Mouse (Mus musculus): ENCODE measurements at regions not wholly inside any gene's neighbourhood (a gene's known extent, or its start where the extent isn't known, plus 50 kb on each side); places are given as distances from the start of the nearest gene placed in this dataset.

DNA sequence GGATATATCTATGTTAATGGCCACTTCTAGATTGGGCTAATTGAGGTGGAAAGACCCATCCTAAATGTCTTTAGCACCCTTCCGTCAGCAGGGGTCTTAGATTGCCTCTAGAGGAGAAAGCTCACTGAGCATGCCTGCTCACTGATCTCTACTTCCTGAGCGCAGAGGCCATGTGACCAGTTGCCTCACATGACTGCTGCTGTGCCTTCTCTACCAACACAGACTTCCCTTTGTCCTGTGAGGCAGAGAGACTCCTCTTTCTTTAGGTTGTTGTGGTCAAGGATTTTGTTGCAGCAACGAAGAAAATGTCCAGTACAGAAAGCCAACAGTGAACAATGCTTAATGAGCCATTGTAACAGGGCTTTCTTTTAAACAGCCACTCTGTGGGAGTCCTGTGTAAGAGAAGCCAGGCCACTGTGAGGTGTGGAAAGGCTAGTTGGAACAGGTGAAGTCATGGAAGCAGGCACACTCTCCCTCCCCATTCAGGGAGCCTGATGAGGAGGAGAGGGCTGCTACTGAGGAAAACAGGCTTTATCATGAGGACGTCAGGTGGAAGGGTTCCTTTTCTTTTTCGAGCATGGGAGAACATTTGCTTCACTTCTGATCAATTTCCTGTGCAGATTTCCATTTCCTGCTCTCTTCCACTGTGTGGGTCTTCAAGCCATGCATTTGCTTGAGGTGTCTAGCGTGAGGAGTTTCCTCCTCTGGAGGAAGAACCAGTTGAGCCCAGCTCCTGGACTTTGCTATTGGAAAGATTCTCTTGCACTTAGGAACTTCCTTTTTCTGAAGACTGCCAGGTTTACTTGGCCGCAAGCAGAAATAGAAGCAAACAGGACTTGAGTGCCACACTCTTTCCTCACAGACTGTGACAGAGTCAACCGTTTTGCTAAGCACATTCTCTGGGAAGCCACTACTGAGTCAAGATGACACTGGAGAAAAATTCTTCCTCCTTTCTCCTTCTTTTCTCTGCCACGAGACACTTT lies 290.7 kb upstream of the Adgrl2 start:
- no peak overlapping the region for H3K4me2 ChIP-seq
- WGBS = 81% methylated on average over 9 of the region's 9 CpGs
- 0 out of 2 replicates have a peak, but pooled peaks cover 3% of the 10 kb centered on the region for H3K4me1 ChIP-seq
- H3K9me3 ChIP-seq (replicated peaks) = no peaks in the 10 kb centered on the region
- H3K36me3 ChIP-seq = no peaks in the 10 kb centered on the region
- no peak overlapping the region for H3K9ac ChIP-seq (replicated peaks)
- no peak overlapping the region for H3K4me3 ChIP-seq (replicated peaks)
- no peaks in the 10 kb centered on the region for H3K27me3 ChIP-seq (replicated peaks)
- H3K27ac ChIP-seq (replicated peaks) = no peak overlapping the region
- no peak for ATAC-seq (ENCODE audit: low FRiP score)

DNA sequence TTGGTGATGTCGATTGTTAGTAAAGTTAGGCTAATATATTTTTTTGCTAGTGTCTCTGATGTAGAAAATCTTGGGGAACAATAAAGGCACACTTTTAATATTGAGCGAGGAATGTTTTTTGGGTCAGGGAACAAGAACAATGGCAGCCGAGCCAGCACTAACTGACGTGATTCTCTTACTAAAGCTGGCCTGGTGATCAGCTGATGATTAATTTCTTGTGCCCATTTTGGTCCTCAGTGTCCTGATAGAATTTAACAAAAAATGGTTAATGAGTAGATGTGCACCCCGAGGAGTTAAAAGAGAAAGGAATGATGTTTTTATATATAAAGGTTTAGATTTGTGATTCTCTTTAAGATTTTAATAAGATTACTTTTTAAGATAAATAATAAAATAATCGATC lies 289.0 kb upstream of the Adgrl2 start:
- no peaks in the 10 kb centered on the region for H3K9me3 ChIP-seq (replicated peaks)
- H3K9ac ChIP-seq (replicated peaks) = no peak overlapping the region
- H3K4me2 ChIP-seq = no peak overlapping the region
- WGBS = 61% methylated on average over 6 of the region's 6 CpGs
- peaks cover 6% of the 10 kb centered on the region; the same call in 1 of the 2 replicates for H3K4me1 ChIP-seq
- no peak overlapping the region for H3K27ac ChIP-seq (replicated peaks)
- no peak overlapping the region for H3K4me3 ChIP-seq (replicated peaks)
- ATAC-seq (ENCODE audit: low FRiP score) = no peak
- H3K36me3 ChIP-seq = no peaks in the 10 kb centered on the region
- no peaks in the 10 kb centered on the region for H3K27me3 ChIP-seq (replicated peaks)

DNA sequence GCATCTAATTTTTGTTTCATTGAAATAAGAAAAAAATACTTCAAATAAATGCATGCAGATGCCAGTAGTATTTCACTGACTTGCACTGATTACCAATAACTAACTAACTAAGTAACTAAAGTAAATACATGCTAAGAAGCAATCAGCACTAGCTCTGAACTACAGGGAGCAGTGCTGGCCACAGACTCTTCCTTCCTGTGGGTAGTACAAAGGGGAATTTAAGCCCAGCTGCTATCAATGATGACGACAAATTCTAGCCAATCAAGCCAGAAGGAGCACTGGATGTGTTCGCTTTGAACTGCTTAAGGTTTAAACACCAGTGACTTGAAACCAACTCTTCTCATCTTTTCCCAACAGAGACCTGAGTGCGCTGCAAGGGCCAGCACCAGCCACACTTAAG lies 287.5 kb upstream of the Adgrl2 start:
- Histone ChIP-seq H3K4me2 (no peak overlapping the region), H3K4me3 (replicated peaks) (no peak overlapping the region), H3K27ac (replicated peaks) (no peak overlapping the region), H3K4me1 (peaks cover 3% of the 10 kb centered on the region; the same call in 1 of the 2 replicates), H3K9ac (replicated peaks) (no peak overlapping the region), H3K9me3 (replicated peaks) (no peaks in the 10 kb centered on the region), H3K36me3 (no peaks in the 10 kb centered on the region), H3K27me3 (replicated peaks) (no peaks in the 10 kb centered on the region)
- WGBS = 86% methylated on average over 3 of the region's 3 CpGs
- ATAC-seq (ENCODE audit: low FRiP score) = no peak

DNA sequence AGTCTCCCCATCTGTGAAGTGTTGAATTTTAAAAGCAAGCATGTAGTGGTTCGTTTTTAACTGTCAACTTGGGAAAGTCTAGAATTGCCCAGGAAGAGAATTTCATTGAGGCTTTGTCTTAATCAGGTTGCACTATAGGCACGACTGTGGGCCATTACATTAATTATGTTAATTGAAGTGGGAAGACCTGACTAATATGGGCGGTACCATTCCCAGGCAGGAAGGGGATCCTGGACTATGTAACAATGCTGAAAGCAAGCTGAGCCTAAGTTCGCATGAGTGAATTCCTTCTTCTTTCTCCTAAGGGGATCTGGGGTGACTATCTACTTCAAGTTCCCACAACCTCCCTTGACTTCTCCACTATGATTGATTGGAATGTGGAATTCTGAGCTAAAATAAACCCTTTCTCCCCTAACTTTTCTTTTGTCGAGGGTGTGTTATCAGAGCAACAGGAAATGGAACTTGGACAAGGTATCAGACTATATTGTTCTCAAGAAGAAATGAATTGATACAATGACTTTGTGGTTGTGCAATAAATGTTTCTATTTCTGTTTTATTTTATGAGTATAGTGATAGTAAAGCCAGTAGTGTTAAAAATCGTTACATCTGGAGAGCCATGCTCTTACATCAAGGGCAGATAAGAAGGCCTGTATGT lies 285.2 kb upstream of the Adgrl2 start:
- Histone ChIP-seq H3K9ac (replicated peaks) (no peak overlapping the region), H3K27ac (replicated peaks) (no peak overlapping the region), H3K4me1 (peaks cover 3% of the 10 kb centered on the region; the same call in 1 of the 2 replicates), H3K27me3 (replicated peaks) (no peaks in the 10 kb centered on the region), H3K4me2 (no peak overlapping the region), H3K4me3 (replicated peaks) (no peak overlapping the region), H3K9me3 (replicated peaks) (no peaks in the 10 kb centered on the region), H3K36me3 (no peaks in the 10 kb centered on the region)
- 73% methylated on average over 6 of the region's 6 CpGs for WGBS
- ATAC-seq (ENCODE audit: low FRiP score) = no peak

DNA sequence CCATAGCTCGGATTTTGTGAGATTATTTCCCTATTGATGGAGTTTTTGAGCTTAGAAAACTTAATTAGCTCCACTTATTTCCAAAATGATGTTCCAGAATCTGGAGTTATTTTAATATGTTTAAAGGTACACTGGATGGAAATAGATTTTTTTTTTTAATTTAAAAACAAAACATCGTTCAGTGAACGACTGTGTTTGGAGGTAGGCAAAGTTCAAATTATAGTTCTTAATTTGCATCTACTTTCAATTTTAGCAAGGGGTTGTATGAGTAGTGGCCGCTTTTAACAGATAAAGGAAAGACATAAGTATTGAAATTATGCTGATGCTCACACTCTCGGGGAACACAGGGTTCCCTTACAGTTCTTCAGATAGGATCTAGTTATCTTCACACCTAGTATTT lies 284.6 kb upstream of the Adgrl2 start:
- Histone ChIP-seq H3K27me3 (replicated peaks) (no peaks in the 10 kb centered on the region), H3K9me3 (replicated peaks) (no peaks in the 10 kb centered on the region), H3K36me3 (no peaks in the 10 kb centered on the region), H3K27ac (replicated peaks) (no peak overlapping the region), H3K4me1 (peaks cover 3% of the 10 kb centered on the region; the same call in 1 of the 2 replicates), H3K4me2 (peak overlapping the region; percentile 31), H3K4me3 (replicated peaks) (no peak overlapping the region), H3K9ac (replicated peaks) (no peak overlapping the region)
- 80% methylated on average over 5 of the region's 5 CpGs for WGBS
- no peak for ATAC-seq (ENCODE audit: low FRiP score)

- ATAC-seq (ENCODE audit: low FRiP score) = no peak
- peak overlapping the region; percentile 31; the same call in 1 of the 2 replicates for H3K4me2 ChIP-seq
- WGBS = 58% methylated on average over 12 of the region's 12 CpGs
- no peak overlapping the region for H3K9ac ChIP-seq (replicated peaks)
- no peaks in the 10 kb centered on the region for H3K36me3 ChIP-seq
- no peaks in the 10 kb centered on the region for H3K9me3 ChIP-seq (replicated peaks)
- H3K4me1 ChIP-seq = peaks cover 3% of the 10 kb centered on the region; the same call in 1 of the 2 replicates
- no peak overlapping the region for H3K4me3 ChIP-seq (replicated peaks)
- H3K27ac ChIP-seq (replicated peaks) = no peak overlapping the region
- no peaks in the 10 kb centered on the region for H3K27me3 ChIP-seq (replicated peaks)
Measured at GRCm38 (mm10) chr3:149273993-149274692, 283.8 kb upstream of the Adgrl2 start.

- no peak for ATAC-seq (ENCODE audit: low FRiP score)
- Histone ChIP-seq H3K27me3 (replicated peaks) (no peaks in the 10 kb centered on the region), H3K4me1 (peaks cover 3% of the 10 kb centered on the region; the same call in 1 of the 2 replicates), H3K4me2 (no peak overlapping the region), H3K27ac (replicated peaks) (no peak overlapping the region), H3K36me3 (no peaks in the 10 kb centered on the region), H3K4me3 (replicated peaks) (no peak overlapping the region), H3K9me3 (replicated peaks) (no peaks in the 10 kb centered on the region), H3K9ac (replicated peaks) (no peak overlapping the region)
Measured at GRCm38 (mm10) chr3:149270459-149270858, 280.1 kb upstream of the Adgrl2 start.

DNA sequence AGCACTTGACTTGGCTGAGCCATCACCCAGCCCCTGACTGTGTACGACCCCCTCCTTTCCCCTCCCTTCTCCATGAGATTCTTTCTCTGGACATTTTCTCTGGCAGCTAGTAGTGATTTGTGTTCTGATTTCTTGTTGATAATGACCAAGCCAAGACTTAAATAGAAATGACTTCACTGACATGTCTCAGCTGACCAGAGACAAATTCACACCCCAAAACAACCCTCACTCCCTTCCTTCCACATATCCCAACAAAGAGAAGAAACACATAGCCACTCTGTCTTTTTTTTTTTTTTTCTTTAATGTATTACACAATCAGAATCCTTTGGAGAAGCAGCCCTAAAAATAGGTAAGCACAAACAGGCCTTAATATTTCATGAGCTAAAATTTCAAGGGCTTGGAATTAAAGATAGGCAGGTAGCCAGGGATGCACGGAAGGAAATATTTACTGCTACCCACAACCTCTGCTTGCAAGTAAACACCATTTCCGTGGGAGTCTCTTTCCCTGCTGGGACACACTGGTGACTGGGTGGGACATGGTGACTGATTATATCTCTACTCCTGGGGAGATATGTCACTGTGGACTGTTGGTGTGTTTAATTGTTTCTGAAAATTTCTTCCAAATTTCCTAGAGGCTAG lies 272.1 kb upstream of the Adgrl2 start:
- Histone ChIP-seq H3K36me3 (no peaks in the 10 kb centered on the region), H3K27me3 (replicated peaks) (no peaks in the 10 kb centered on the region; the same call in 1 of the 2 replicates), H3K4me2 (no peak overlapping the region), H3K4me1 (peaks cover under 1% of the 10 kb centered on the region; the same call in 1 of the 2 replicates), H3K4me3 (replicated peaks) (no peak overlapping the region), H3K27ac (replicated peaks) (no peak overlapping the region), H3K9me3 (replicated peaks) (no peaks in the 10 kb centered on the region), H3K9ac (replicated peaks) (no peak overlapping the region)
- 67% methylated on average over 3 of the region's 3 CpGs for WGBS
- ATAC-seq (ENCODE audit: low FRiP score) = no peak

DNA sequence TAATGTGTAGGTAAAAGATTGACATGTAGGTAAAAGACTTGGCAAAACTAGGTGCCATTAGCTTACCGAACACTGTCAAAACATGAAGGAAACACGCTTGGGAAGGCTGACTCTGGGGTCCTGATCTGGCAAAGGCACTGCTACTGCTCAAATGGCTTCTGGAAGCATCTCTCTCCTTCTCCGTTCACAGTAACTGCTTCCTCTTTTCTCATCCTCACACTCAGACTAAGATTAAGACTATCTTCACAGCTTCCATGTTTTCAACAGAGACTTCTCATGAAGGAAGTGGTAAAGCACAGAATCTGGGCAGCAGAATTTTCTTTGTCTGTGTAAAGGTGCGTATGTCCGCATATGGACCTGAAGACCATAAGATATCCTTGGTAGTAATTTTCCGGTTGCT lies 271.4 kb upstream of the Adgrl2 start:
- WGBS = 94% methylated on average over 6 of the region's 6 CpGs
- peaks cover 7% of the 10 kb centered on the region for H3K4me1 ChIP-seq

DNA sequence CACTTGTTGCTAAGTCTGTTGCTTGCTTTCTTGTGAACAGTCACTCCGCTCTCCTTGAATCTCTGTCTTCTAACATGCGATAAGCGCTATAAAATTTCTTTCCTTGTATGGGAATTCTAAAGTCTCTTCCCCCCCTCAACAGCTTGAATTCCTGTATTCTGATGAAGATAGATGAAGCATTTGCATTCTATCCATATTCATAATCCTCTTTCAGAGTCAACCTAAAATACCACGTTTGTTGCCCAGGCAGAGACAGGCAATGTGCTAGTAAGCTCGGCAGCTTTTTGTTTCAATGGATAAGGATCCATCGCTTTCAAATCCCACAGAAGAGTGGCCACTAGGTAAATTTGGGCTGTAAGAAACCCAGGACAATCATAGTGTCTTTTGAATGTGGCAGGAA lies 268.5 kb upstream of the Adgrl2 start:
- no peak overlapping the region for H3K4me3 ChIP-seq (replicated peaks)
- H3K36me3 ChIP-seq = no peaks in the 10 kb centered on the region
- 58% methylated on average over 6 of the region's 6 CpGs for WGBS
- no peaks in the 10 kb centered on the region; the same call in none of the 2 replicates for H3K27me3 ChIP-seq (replicated peaks)
- ATAC-seq (ENCODE audit: low FRiP score) = no peak
- no peak overlapping the region for H3K27ac ChIP-seq (replicated peaks)
- no peaks in the 10 kb centered on the region for H3K9me3 ChIP-seq (replicated peaks)
- no peak overlapping the region for H3K9ac ChIP-seq (replicated peaks)
- no peak overlapping the region for H3K4me2 ChIP-seq
- H3K4me1 ChIP-seq = peaks cover 16% of the 10 kb centered on the region

More for the DNA sequence above, 271.4 kb upstream of the Adgrl2 start:
- Histone ChIP-seq H3K27ac (replicated peaks) (no peak overlapping the region), H3K9me3 (replicated peaks) (no peaks in the 10 kb centered on the region), H3K4me2 (no peak overlapping the region), H3K9ac (replicated peaks) (no peak overlapping the region), H3K36me3 (no peaks in the 10 kb centered on the region), H3K27me3 (replicated peaks) (no peaks in the 10 kb centered on the region; the same call in 1 of the 2 replicates), H3K4me3 (replicated peaks) (no peak overlapping the region)
- ATAC-seq (ENCODE audit: low FRiP score) = no peak

DNA sequence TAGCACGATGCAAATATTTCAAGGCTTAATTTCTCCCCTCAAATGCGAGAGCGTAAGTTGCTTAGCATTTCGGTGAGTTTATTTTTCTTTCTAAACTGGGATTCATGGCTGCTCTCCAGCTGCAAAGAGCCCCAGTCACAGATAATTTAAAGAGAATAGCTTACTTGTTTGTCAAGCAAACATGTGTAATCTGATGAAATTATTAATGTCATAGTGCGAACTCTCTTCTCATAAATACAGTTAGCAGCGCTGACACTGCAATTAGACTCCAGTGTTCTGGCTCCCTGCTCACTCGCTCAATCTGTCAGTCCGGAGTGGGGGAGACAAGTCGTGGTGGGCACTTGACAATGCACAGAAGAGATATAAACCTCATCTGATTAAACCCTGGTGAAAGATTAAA lies 266.5 kb upstream of the Adgrl2 start:
- 29% methylated on average over 9 of the region's 9 CpGs for WGBS
- Histone ChIP-seq H3K9ac (replicated peaks) (no peak overlapping the region), H3K4me3 (replicated peaks) (no peak overlapping the region), H3K4me2 (peak overlapping the region; percentile 30), H3K36me3 (no peaks in the 10 kb centered on the region), H3K27ac (replicated peaks) (no peak overlapping the region), H3K4me1 (peaks cover 22% of the 10 kb centered on the region), H3K9me3 (replicated peaks) (no peaks in the 10 kb centered on the region), H3K27me3 (replicated peaks) (no peaks in the 10 kb centered on the region; the same call in none of the 2 replicates)
- ATAC-seq (ENCODE audit: low FRiP score) = no peak

All from neural tube, embryonic 15.5 days (tissue).